Mouse (Mus musculus) small intestine, adult 2 months (tissue): ENCODE measurements around the gene Elovl5. TPM values are rescaled to one million over a fixed set of nuclear protein-coding genes. Genes with fewer than 3 reads are reported as not detected.

ENCODE experiments used
- H3K27ac ChIP-seq: fragments of 200-500 bp; 2 replicates; pipeline ENCODE4 v1.5.1; 2012; ENCODE audit warnings: low read depth, low read length, control low read depth, inconsistent platforms; ENCODE audit not compliant: insufficient read depth
- H3K27me3 ChIP-seq: fragments of 200-500 bp; 2 replicates; pipeline ENCODE4 v1.6.1; 2012; ENCODE audit warnings: mild to moderate bottlenecking, moderate library complexity, low read length, inconsistent platforms; ENCODE audit not compliant: control insufficient read depth, insufficient read depth
- H3K36me3 ChIP-seq: fragments of 200-500 bp; 2 replicates; pipeline ENCODE4 v1.6.1; 2012; ENCODE audit warnings: mild to moderate bottlenecking, low read length, control low read depth, inconsistent platforms; ENCODE audit not compliant: control insufficient read depth, insufficient read depth
- H3K4me1 ChIP-seq: fragments of 200-500 bp; 2 replicates; pipeline ENCODE4 v1.6.1; 2012; ENCODE audit warnings: low read length, inconsistent platforms, mixed read lengths; ENCODE audit not compliant: control insufficient read depth, insufficient read depth, insufficient read length
- H3K4me3 ChIP-seq: fragments of 200-500 bp; 2 replicates; pipeline ENCODE4 v1.5.1; 2012; ENCODE audit warnings: low read depth, mild to moderate bottlenecking, control low read depth, inconsistent platforms, low read length, moderate library complexity
- CTCF ChIP-seq: fragments of 200-500 bp; IDR thresholded peaks from 2 replicates; pipeline ENCODE4 v1.5.1; 2012; ENCODE audit warnings: low read depth, mild to moderate bottlenecking, control low read depth, inconsistent platforms, low read length, moderate library complexity, mixed read lengths; ENCODE audit not compliant: insufficient replicate concordance, insufficient read length; ENCODE audit errors: extremely low read depth
- POLR2A ChIP-seq: fragments of 200-500 bp; IDR thresholded peaks from 2 replicates; pipeline ENCODE4 v1.6.1; 2012; ENCODE audit warnings: low read depth, mild to moderate bottlenecking, control low read depth, inconsistent platforms, low read length, moderate library complexity
- WGBS: fragments of 180-500 bp; shearing (Covaris S2); methylation state at CpG from one replicate; pipeline ENCODE4 v1.1.7; 2018; 5-methylcytosine and 5-hydroxymethylcytosine counted together
- polyA plus RNA-seq: library from polyadenylated mRNA; depleted of rRNA; stranded (reverse); fragments of >200 nt; gene quantifications from 2 replicates; pipeline ENCODE4 v1.2.3, GENCODE M21; 2012

The Elovl5 gene
- polyA plus RNA-seq, 1 experiment: 11.2 TPM

- TF ChIP-seq POLR2A (no peak), CTCF (no peak)
- no peak overlapping the region for H3K4me3 ChIP-seq
- no peaks in the 10 kb centered on the region for H3K27me3 ChIP-seq
- H3K27ac ChIP-seq: no peak overlapping the region
- H3K36me3 ChIP-seq: peaks cover under 1% of the 10 kb centered on the region; the same call in 1 of the 2 replicates
- peaks cover 11% of the 10 kb centered on the region for H3K4me1 ChIP-seq
- WGBS: 38% methylated on average over 6 of the region's 6 CpGs
Observed at GRCm38 (mm10) chr9:77965768-77966552, 48.8 kb downstream of the Elovl5 start.

- no peaks in the 10 kb centered on the region for H3K36me3 ChIP-seq
- H3K27ac ChIP-seq: no peak overlapping the region
- no peak for TF ChIP-seq POLR2A
- no peak for TF ChIP-seq CTCF
- H3K4me3 ChIP-seq: no peak overlapping the region
- H3K4me1 ChIP-seq: peaks cover 11% of the 10 kb centered on the region
- 93% methylated on average over 7 of the region's 7 CpGs for WGBS
- H3K27me3 ChIP-seq: no peaks in the 10 kb centered on the region
Observed at GRCm38 (mm10) chr9:77966861-77967260, 49.7 kb downstream of the Elovl5 start.

GRCm38 (mm10) chr9:77967584-77968163 lies 50.5 kb downstream of the Elovl5 start:
- TF ChIP-seq CTCF (no peak), POLR2A (no peak)
- Histone ChIP-seq H3K27me3 (no peaks in the 10 kb centered on the region), H3K27ac (no peak overlapping the region), H3K36me3 (no peaks in the 10 kb centered on the region), H3K4me1 (peaks cover 11% of the 10 kb centered on the region), H3K4me3 (no peak overlapping the region)
- 93% methylated on average over 12 of the region's 12 CpGs for WGBS

- H3K36me3 ChIP-seq: no peaks in the 10 kb centered on the region
- H3K27me3 ChIP-seq: no peaks in the 10 kb centered on the region
- H3K4me1 ChIP-seq: peaks cover 5% of the 10 kb centered on the region; the same call in 1 of the 2 replicates
- TF ChIP-seq CTCF: no peak
- no peak for TF ChIP-seq POLR2A
- no peak overlapping the region for H3K27ac ChIP-seq
- WGBS: 71% methylated on average over 6 of the region's 6 CpGs
- no peak overlapping the region for H3K4me3 ChIP-seq
Observed at GRCm38 (mm10) chr9:77969192-77969953, 52.2 kb downstream of the Elovl5 start.

GRCm38 (mm10) chr9:77979000-77979399 lies 61.8 kb downstream of the Elovl5 start:
- Histone ChIP-seq H3K4me1 (no peaks in the 10 kb centered on the region), H3K27ac (no peak overlapping the region), H3K4me3 (no peak overlapping the region), H3K36me3 (peaks cover 22% of the 10 kb centered on the region), H3K27me3 (no peaks in the 10 kb centered on the region)
- WGBS: 92% methylated on average over 7 of the region's 7 CpGs
- no peak for TF ChIP-seq POLR2A
- no peak for TF ChIP-seq CTCF

- H3K36me3 ChIP-seq: peaks cover 15% of the 10 kb centered on the region
- no peak overlapping the region for H3K27ac ChIP-seq
- 93% methylated on average over 16 of the region's 16 CpGs for WGBS
- H3K27me3 ChIP-seq: no peaks in the 10 kb centered on the region
- no peak for TF ChIP-seq POLR2A
- no peaks in the 10 kb centered on the region for H3K4me1 ChIP-seq
- H3K4me3 ChIP-seq: no peak overlapping the region
Observed at GRCm38 (mm10) chr9:77982616-77983015, 65.5 kb downstream of the Elovl5 start.

GRCm38 (mm10) chr9:77983521-77983920 lies 66.4 kb downstream of the Elovl5 start:
- no peak overlapping the region for H3K4me3 ChIP-seq
- H3K27ac ChIP-seq: no peak overlapping the region
- peaks cover 13% of the 10 kb centered on the region for H3K36me3 ChIP-seq
- 80% methylated on average over 6 of the region's 6 CpGs for WGBS
- no peaks in the 10 kb centered on the region for H3K4me1 ChIP-seq
- no peak for TF ChIP-seq POLR2A
- no peak for TF ChIP-seq CTCF
- no peaks in the 10 kb centered on the region for H3K27me3 ChIP-seq
